ENCODE assay signal across 15 mouse cellular contexts in genomic region chr17:12886620-12887019, GRCm38 (mm10). TPM values are rescaled to one million over a fixed set of nuclear protein-coding genes. Genes with fewer than 3 reads are reported as not detected.
DNase-seq lines count a peak whose midpoint lies in the region; ATAC-seq and TF ChIP-seq lines count a peak whose summit lies in the region.
"Had no signal": no experiment of that assay in that cellular context is flagged by ENCODE, and none has a peak within 500 bp of the region (broad histone marks: within the 10 kb centered on the region; RNA-seq: fewer than 3 reads in every experiment).

No protein-coding gene starts in this region.

- ATAC-seq in hematopoietic stem cell, adult 5-6 weeks (replicated peaks in 1 of 2; ENCODE audit: insufficient read depth in 1 of 2, low FRiP score in 2 of 2, low TSS enrichment in 1 of 2, low read depth in 1 of 2, poor library complexity in 2 of 2, severe bottlenecking in 2 of 2): peak; percentile 49 to 55; a peak in 3 of 4 replicates
- no peak for ATAC-seq in stomach, postnatal 0 days (ENCODE audit: low FRiP score, low TSS enrichment)
- ATAC-seq in neural tube, embryonic 15.5 days (ENCODE audit: low FRiP score): no peak

- H3K9ac ChIP-seq in ES-Bruce4 (ENCODE audit: low read depth, poor library complexity, severe bottlenecking): no peak overlapping the region
- no peak overlapping the region for H3K9ac ChIP-seq in stomach, postnatal 0 days (ENCODE audit: low read length)
- no peak overlapping the region for H3K9ac ChIP-seq in neural tube, embryonic 15.5 days (replicated peaks)
- H3K9ac ChIP-seq: hindbrain, embryonic 13.5 days had no signal

- H3K36me3 ChIP-seq in ES-Bruce4 (ENCODE audit: control insufficient read depth, insufficient read depth, low read length, poor library complexity, severe bottlenecking): peaks cover 9% of the 10 kb centered on the region; the same call in 1 of the 2 replicates
- H3K36me3 ChIP-seq in stomach, postnatal 0 days (ENCODE audit: control insufficient read depth, insufficient read depth, low read length): no peaks in the 10 kb centered on the region; the same call in 1 of the 2 replicates
- 0 out of 2 replicates have a peak, but pooled peaks cover 5% of the 10 kb centered on the region for H3K36me3 ChIP-seq in neural tube, embryonic 15.5 days

- TF ChIP-seq POLR2A in ES-Bruce4 (IDR thresholded peaks at IDR 0.05; ENCODE audit: insufficient read depth, low read length): no peak

- DNase-seq in heart, postnatal 10 days: peak; percentile 18 to 41
- no peak for DNase-seq in heart, postnatal 25 days (ENCODE audit: low spot score)
- peak; percentile 39 for DNase-seq in stomach, postnatal 0 days (ENCODE audit: low spot score)
- DNase-seq in left cerebral cortex, postnatal 10 days (ENCODE audit: extremely low spot score in 1 of 2, low spot score in 2 of 2): no peak
- DNase-seq in urinary bladder, adult 2 months (ENCODE audit: low spot score): no peak
- DNase-seq: adrenal gland, adult 2 months; cerebellum, adult 11 months; right cerebral cortex, postnatal 25 days had no signal

- H3K27ac ChIP-seq in ES-Bruce4 (ENCODE audit: insufficient read depth, low read length): peak overlapping the region; percentile 68
- H3K27ac ChIP-seq in stomach, postnatal 0 days (replicated peaks): no peak overlapping the region
- H3K27ac ChIP-seq in neural tube, embryonic 15.5 days (replicated peaks): no peak overlapping the region
- H3K27ac ChIP-seq: forebrain, embryonic 10.5 days; hindbrain, embryonic 13.5 days had no signal

- intact Hi-C loops in heart, postnatal 10 days (cut with DNase I): no loop called here
- intact Hi-C loops in heart, postnatal 25 days (cut with DNase I): no loop called here
- intact Hi-C loops in left cerebral cortex, postnatal 10 days (cut with DNase I): no loop called here

- TF ChIP-seq CTCF in ES-Bruce4 (IDR thresholded peaks at IDR 0.05; ENCODE audit: low read depth, low read length): no peak
- peak; percentile 13; the same call in 1 of the 2 replicates for TF ChIP-seq CTCF in stomach, postnatal 0 days (IDR thresholded peaks at IDR 0.05; ENCODE audit: low read depth)

- no peaks in the 10 kb centered on the region for H3K27me3 ChIP-seq in ES-Bruce4 (ENCODE audit: control insufficient read depth, insufficient read depth, low read length, poor library complexity, severe bottlenecking)
- no peaks in the 10 kb centered on the region for H3K27me3 ChIP-seq in stomach, postnatal 0 days (ENCODE audit: control insufficient read depth, insufficient read depth, low read length)
- no peaks in the 10 kb centered on the region for H3K27me3 ChIP-seq in neural tube, embryonic 15.5 days (replicated peaks)
- H3K27me3 ChIP-seq: hindbrain, embryonic 13.5 days had no signal

- TF ChIP-seq EP300 in ES-Bruce4 (IDR thresholded peaks at IDR 0.05; ENCODE audit: insufficient read depth, low read depth, low read length): peak; percentile 76; the same call in 1 of the 2 replicates
- TF ChIP-seq EP300 in stomach, postnatal 0 days (optimal IDR thresholded peaks at IDR 0.05): no peak

- no peaks in the 10 kb centered on the region for H3K9me3 ChIP-seq in ES-Bruce4 (replicated peaks; ENCODE audit: control insufficient read depth, insufficient read depth, low read length, poor library complexity, severe bottlenecking)
- H3K9me3 ChIP-seq in stomach, postnatal 0 days (ENCODE audit: control insufficient read depth, low read length): no peaks in the 10 kb centered on the region
- H3K9me3 ChIP-seq in neural tube, embryonic 15.5 days (replicated peaks): no peaks in the 10 kb centered on the region
- H3K9me3 ChIP-seq: forebrain, embryonic 10.5 days; hindbrain, embryonic 13.5 days had no signal

- H3K4me3 ChIP-seq in ES-Bruce4 (ENCODE audit: low read depth, low read length): no peak overlapping the region
- no peak overlapping the region for H3K4me3 ChIP-seq in stomach, postnatal 0 days (ENCODE audit: low read depth, low read length)
- no peak overlapping the region for H3K4me3 ChIP-seq in neural tube, embryonic 15.5 days (replicated peaks)
- H3K4me3 ChIP-seq: forebrain, embryonic 10.5 days; hindbrain, embryonic 13.5 days had no signal

- peaks cover 7% of the 10 kb centered on the region for H3K4me1 ChIP-seq in ES-Bruce4 (ENCODE audit: control insufficient read depth, insufficient read depth, low read length)
- no peaks in the 10 kb centered on the region for H3K4me1 ChIP-seq in stomach, postnatal 0 days (replicated peaks; ENCODE audit: control insufficient read depth, insufficient read depth)
- H3K4me1 ChIP-seq in neural tube, embryonic 15.5 days: no peaks in the 10 kb centered on the region
- H3K4me1 ChIP-seq: forebrain, embryonic 10.5 days; hindbrain, embryonic 13.5 days had no signal

- H3K4me2 ChIP-seq in stomach, postnatal 0 days (replicated peaks; ENCODE audit: low read depth): no peak overlapping the region
- H3K4me2 ChIP-seq in neural tube, embryonic 15.5 days: no peak overlapping the region
- H3K4me2 ChIP-seq: hindbrain, embryonic 13.5 days had no signal

- 40% methylated on average over 6 of the region's 6 CpGs for WGBS in stomach, postnatal 0 days
- WGBS in neural tube, embryonic 15.5 days: 40% methylated on average over 6 of the region's 6 CpGs

RNA-seq across cellular contexts. Expression of gene Mrgprh, which starts 10.8 kb away (rescaled TPM):
- 1 to 10 TPM; 1.9 to 2.1 TPM for total RNA-seq in heart, postnatal 10 days (2021)
- total RNA-seq in heart, postnatal 25 days (2021): 1 to 10 TPM; 5.3 to 5.4 TPM
- not detected in 2 replicates for polyA plus RNA-seq in ES-Bruce4 (2011; ENCODE audit: insufficient read depth, insufficient read length, low read depth, missing spikeins)
- total RNA-seq in hematopoietic stem cell, adult 5-6 weeks (2017): not detected in 2 replicates
- polyA plus RNA-seq in stomach, postnatal 0 days (2015; fragmentation: Nextera tagmentation; extraction: Ambion mirVana): not detected in 2 replicates
- total RNA-seq in left cerebral cortex, postnatal 10 days (2021): under 1 TPM in 1 of 2 experiments, not detected in 1; 0.28 TPM
- polyA plus RNA-seq in neural tube, embryonic 15.5 days (2015; fragmentation: Nextera tagmentation; extraction: Ambion mirVana): not detected in 2 replicates
- polyA plus RNA-seq in urinary bladder, adult 2 months (2012; rRNA removed): 0.30 and 0.41 TPM in 2 replicates
- total RNA-seq: MEL had no signal
- polyA plus RNA-seq: adrenal gland, adult 2 months; forebrain, embryonic 10.5 days; hindbrain, embryonic 13.5 days; stomach, embryonic 14.5 days had no signal

RNA-seq across cellular contexts. Expression of gene Mas1, which starts 18.7 kb away (rescaled TPM):
- total RNA-seq in heart, postnatal 10 days (2021): under 1 TPM; 0.22 to 0.50 TPM
- total RNA-seq in heart, postnatal 25 days (2021): 1 to 10 TPM in 1 of 2 experiments, under 1 TPM in 1; 0.42 to 1.8 TPM
- 0.25 and 0.44 TPM in 2 replicates for polyA plus RNA-seq in ES-Bruce4 (2011; ENCODE audit: insufficient read depth, insufficient read length, low read depth, missing spikeins)
- total RNA-seq in hematopoietic stem cell, adult 5-6 weeks (2017): not detected in 2 replicates
- polyA plus RNA-seq in stomach, postnatal 0 days (2015; fragmentation: Nextera tagmentation; extraction: Ambion mirVana): 0.12 and 0.21 TPM in 2 replicates
- 10 to 100 TPM; 14.6 to 16.6 TPM for total RNA-seq in left cerebral cortex, postnatal 10 days (2021)
- 0.44 and 0.52 TPM in 2 replicates for polyA plus RNA-seq in neural tube, embryonic 15.5 days (2015; fragmentation: Nextera tagmentation; extraction: Ambion mirVana)
- 0.33 and 0.38 TPM in 2 replicates for polyA plus RNA-seq in urinary bladder, adult 2 months (2012; rRNA removed)
- total RNA-seq: adrenal gland, adult 2 months; MEL had no signal
- polyA plus RNA-seq: adrenal gland, adult 2 months had no signal

RNA-seq across cellular contexts. Expression of gene Pnldc1, which starts 23.4 kb away (rescaled TPM):
- 1 to 10 TPM; 1.3 to 1.5 TPM for total RNA-seq in heart, postnatal 10 days (2021)
- total RNA-seq in heart, postnatal 25 days (2021): under 1 TPM; 0.42 to 0.55 TPM
- 31.8 and 33.5 TPM in 2 replicates for polyA plus RNA-seq in ES-Bruce4 (2011; ENCODE audit: insufficient read depth, insufficient read length, low read depth, missing spikeins)
- total RNA-seq in hematopoietic stem cell, adult 5-6 weeks (2017): not detected in 2 replicates
- 0.45 and 0.63 TPM in 2 replicates for polyA plus RNA-seq in stomach, postnatal 0 days (2015; fragmentation: Nextera tagmentation; extraction: Ambion mirVana)
- total RNA-seq in left cerebral cortex, postnatal 10 days (2021): 1 to 10 TPM; 2.0 to 2.3 TPM
- polyA plus RNA-seq in neural tube, embryonic 15.5 days (2015; fragmentation: Nextera tagmentation; extraction: Ambion mirVana): 1.0 and 1.5 TPM in 2 replicates
- 0.60 and 1.3 TPM in 2 replicates for polyA plus RNA-seq in urinary bladder, adult 2 months (2012; rRNA removed)

RNA-seq across cellular contexts. Expression of gene Tcp1, which starts 28.9 kb away (rescaled TPM):
- 100 to 1,000 TPM; 226 to 233 TPM for total RNA-seq in heart, postnatal 10 days (2021)
- total RNA-seq in heart, postnatal 25 days (2021): 100 to 1,000 TPM; 200 to 213 TPM
- polyA plus RNA-seq in ES-Bruce4 (2011; ENCODE audit: insufficient read depth, insufficient read length, low read depth, missing spikeins): 618 and 673 TPM in 2 replicates
- total RNA-seq in hematopoietic stem cell, adult 5-6 weeks (2017): 769 and 1,091 TPM in 2 replicates
- 225 and 240 TPM in 2 replicates for polyA plus RNA-seq in stomach, postnatal 0 days (2015; fragmentation: Nextera tagmentation; extraction: Ambion mirVana)
- 100 to 1,000 TPM; 230 to 239 TPM for total RNA-seq in left cerebral cortex, postnatal 10 days (2021)
- 348 and 362 TPM in 2 replicates for polyA plus RNA-seq in neural tube, embryonic 15.5 days (2015; fragmentation: Nextera tagmentation; extraction: Ambion mirVana)
- 152 and 176 TPM in 2 replicates for polyA plus RNA-seq in urinary bladder, adult 2 months (2012; rRNA removed)

RNA-seq across cellular contexts. Expression of gene Mrpl18, which starts 29.5 kb away (rescaled TPM):
- 100 to 1,000 TPM; 159 to 170 TPM for total RNA-seq in heart, postnatal 10 days (2021)
- 100 to 1,000 TPM; 157 to 175 TPM for total RNA-seq in heart, postnatal 25 days (2021)
- polyA plus RNA-seq in ES-Bruce4 (2011; ENCODE audit: insufficient read depth, insufficient read length, low read depth, missing spikeins): 63.7 and 71.6 TPM in 2 replicates
- total RNA-seq in hematopoietic stem cell, adult 5-6 weeks (2017): 129 and 167 TPM in 2 replicates
- 93.7 and 101 TPM in 2 replicates for polyA plus RNA-seq in stomach, postnatal 0 days (2015; fragmentation: Nextera tagmentation; extraction: Ambion mirVana)
- 10 to 100 TPM; 48.1 to 54.4 TPM for total RNA-seq in left cerebral cortex, postnatal 10 days (2021)
- polyA plus RNA-seq in neural tube, embryonic 15.5 days (2015; fragmentation: Nextera tagmentation; extraction: Ambion mirVana): 136 and 146 TPM in 2 replicates
- 57.0 and 59.1 TPM in 2 replicates for polyA plus RNA-seq in urinary bladder, adult 2 months (2012; rRNA removed)

Comparison
In these comparisons a context has a peak if more than half of its experiments do, and no peak if none do; other contexts are left out.
1. DNase-seq: peak in heart, postnatal 10 days (2 of 2) and stomach, postnatal 0 days (single experiment); none in heart, postnatal 25 days (single experiment), left cerebral cortex, postnatal 10 days (0 of 2) and urinary bladder, adult 2 months (single experiment).
2. ATAC-seq: peak in hematopoietic stem cell, adult 5-6 weeks (2 of 2); none in stomach, postnatal 0 days (single experiment) and neural tube, embryonic 15.5 days (single experiment).
3. RNA of gene Mas1, which starts 18.7 kb away (total RNA-seq): 14.6 to 16.6 TPM in left cerebral cortex, postnatal 10 days; 0.42 to 1.8 TPM in heart, postnatal 25 days, 0.22 to 0.50 TPM in heart, postnatal 10 days and not detected in hematopoietic stem cell, adult 5-6 weeks; every median in the first group is over 4 times any median in the second.